Mouse (Mus musculus): Measurements from ENCODE around the gene Slc13a5. TPM values are rescaled to one million over a fixed set of nuclear protein-coding genes. Genes with fewer than 3 reads are reported as not detected.
A peak's percentile ranks its signal among the peaks of the same experiment; 100 is the strongest.

Slc13a5 gene
- total and polyA plus RNA-seq, 3 experiments = not detected

- no peak for TF ChIP-seq GABPA (IDR thresholded peaks at IDR 0.05; ENCODE audit: insufficient replicate concordance, low read depth, low read length)
- TF ChIP-seq RCOR1 (conservative IDR thresholded peaks at IDR 0.05; ENCODE audit: low read depth, low read length) = no peak
Measured at GRCm38 (mm10) chr11:72207834-72208377, 59.1 kb downstream of the Slc13a5 start (continued).

GRCm38 (mm10) chr11:72207204-72207833 is 59.7 kb downstream of the Slc13a5 start, which contains the start of the genes 4933427D14Rik and Txndc17:
Gene 4933427D14Rik (minus strand): TSS chr11:72207459.
Gene Txndc17 (plus strand): TSS chr11:72207547.
- peak within 1 kb of the TSS; percentile 98 for H3K4me2 ChIP-seq (ENCODE audit: insufficient read depth, low read depth, poor library complexity, severe bottlenecking)
- H3K27ac ChIP-seq (ENCODE audit: insufficient read depth, low read depth) = no peak within 1 kb of the TSS
- H3K9me3 ChIP-seq (replicated peaks; ENCODE audit: low read length) = no peaks in the 10 kb centered on the region
- H3K4me3 ChIP-seq (replicated peaks in 1 of 3; ENCODE audit: low read depth in 2 of 3, low read length in 2 of 3, poor library complexity in 1 of 3) = peak within 1 kb of the TSS; percentile 66 to 94 (median 78)
- in situ Hi-C loops (cut with MboI; ENCODE audit: low pct_ligation_motif_present, low pct_unique_long_range_greater_than_20kb, low sequenced_read_pairs) (loop anchor here (5.0 to 25.0 kb wide), 2 partner anchors 140 to 330 kb away; no protein-coding TSS in a partner anchor), dilution Hi-C loops (cut with MboI; ENCODE audit: extremely low pct_ligation_motif_present, extremely low pct_unique_long_range_greater_than_20kb, low sequenced_read_pairs) (no loop called here)
- peaks cover 18 to 49% of the 10 kb centered on the region in 2 experiments for H3K36me3 ChIP-seq (replicated peaks in 1 of 2; ENCODE audit: control insufficient read depth in 1 of 2, insufficient read depth in 1 of 2, low read length in 1 of 2)
- peak; percentile 90 for DNase-seq (ENCODE audit: extremely low read depth)
- H3K27me3 ChIP-seq (replicated peaks) = no peaks in the 10 kb centered on the region
- peaks cover 7% of the 10 kb centered on the region for H3K79me2 ChIP-seq (replicated peaks; ENCODE audit: control insufficient read depth, extremely low read depth, insufficient read depth, poor library complexity, severe bottlenecking)
- peaks cover 11 to 42% of the 10 kb centered on the region in 2 experiments for H3K4me1 ChIP-seq (ENCODE audit: control insufficient read depth in 1 of 2, insufficient read depth in 2 of 2)
- peak within 1 kb of the TSS; percentile 92 for H3K9ac ChIP-seq (ENCODE audit: insufficient read depth, low read depth)
- TF ChIP-seq NRF1 (IDR thresholded peaks at IDR 0.05; ENCODE audit: low read depth, low read length) (no peak; the same call in 1 of the 2 replicates), GABPA (IDR thresholded peaks at IDR 0.05; ENCODE audit: insufficient replicate concordance, low read depth, low read length) (no peak), EP300 (IDR thresholded peaks at IDR 0.05; ENCODE audit: low read length) (no peak), ZKSCAN1 (IDR thresholded peaks at IDR 0.05; ENCODE audit: borderline replicate concordance, low read depth, low read length) (no peak), MAZ (IDR thresholded peaks at IDR 0.05; ENCODE audit: low read depth, low read length) (peak; percentile 71), CHD1 (IDR thresholded peaks at IDR 0.05; ENCODE audit: low read depth, low read length) (no peak), POLR2A (IDR thresholded peaks at IDR 0.05; ENCODE audit: low read depth, low read length) (peak; percentile 93), TBP (conservative IDR thresholded peaks at IDR 0.05; ENCODE audit: low read depth, low read length) (peak; percentile 69; the same call in 1 of the 2 replicates), E2F4 (IDR thresholded peaks at IDR 0.05; ENCODE audit: insufficient replicate concordance, low read depth, low read length) (0 out of 2 replicates have a peak, but pooled peaks have one; percentile 74), POLR2AphosphoS2 (IDR thresholded peaks at IDR 0.05; ENCODE audit: low read depth, low read length) (peak; percentile 62; the same call in 1 of the 2 replicates), MXI1 (IDR thresholded peaks at IDR 0.05; ENCODE audit: low read depth, low read length) (peak; percentile 97), NELFE (IDR thresholded peaks at IDR 0.05; ENCODE audit: low read depth, low read length) (peak; percentile 61), SIN3A (IDR thresholded peaks at IDR 0.05; ENCODE audit: low read length) (peak; percentile 97), ZMIZ1 (IDR thresholded peaks at IDR 0.05; ENCODE audit: low read depth, low read length) (no peak), ELF1 (IDR thresholded peaks at IDR 0.05; ENCODE audit: low read depth, low read length) (peak; percentile 92), RAD21 (IDR thresholded peaks at IDR 0.05; ENCODE audit: low read depth, low read length) (no peak), HCFC1 (IDR thresholded peaks at IDR 0.05; ENCODE audit: low read depth, low read length) (peak; percentile 85), IRF4 (IDR thresholded peaks at IDR 0.05; ENCODE audit: low read depth, low read length) (peak; percentile 40; the same call in 1 of the 2 replicates), KAT2A (IDR thresholded peaks at IDR 0.05; ENCODE audit: insufficient replicate concordance, low read length) (no peak)
